Mouse (Mus musculus): ENCODE measurements around the gene Gas8.
"Not testable (repeated sequence)": the region's sequence is repeated elsewhere in the genome, so short reads cannot be mapped to it uniquely, and the experiment has no call there.

Gene Gas8

DNA sequence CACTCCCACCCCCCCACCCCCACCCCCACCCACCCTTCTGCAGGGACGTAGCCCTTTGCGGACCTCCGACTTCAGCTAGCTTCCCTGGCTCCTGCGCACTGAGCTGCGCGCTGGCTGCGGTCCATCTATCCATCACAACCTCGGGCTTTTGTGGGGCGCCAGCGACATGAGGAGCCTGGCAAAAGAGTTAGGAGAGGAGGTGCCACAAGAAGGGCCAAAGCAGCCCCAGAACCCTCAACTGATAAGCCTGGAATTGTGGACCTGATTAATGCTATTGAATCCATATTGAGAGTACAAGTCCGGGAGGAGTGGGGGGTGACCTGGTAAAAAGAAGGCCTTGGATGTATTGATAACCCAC lies 3.1 kb upstream of the Gas8 start:
- no peak for DNase-seq

DNA sequence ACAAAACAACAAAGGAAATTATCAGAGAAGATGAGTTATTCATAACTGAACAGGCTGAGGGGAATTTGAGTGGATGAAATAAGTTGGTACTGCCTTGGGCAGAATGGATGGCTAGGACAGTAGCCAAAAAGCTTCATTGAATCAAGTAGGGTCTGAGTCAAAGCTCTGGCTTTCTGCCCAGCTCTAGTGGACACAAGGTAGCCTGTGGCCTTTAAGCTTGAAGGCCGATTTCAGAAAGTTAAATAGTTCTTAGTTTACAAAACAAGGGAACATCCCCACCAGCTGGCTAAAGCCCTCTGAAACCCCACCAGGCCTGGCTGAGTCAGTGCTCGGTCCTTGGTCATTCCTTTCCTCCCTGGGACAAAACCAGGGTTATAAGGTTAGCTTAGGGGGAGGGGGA lies 2.0 kb upstream of the Gas8 start:
- no peak for DNase-seq

DNA sequence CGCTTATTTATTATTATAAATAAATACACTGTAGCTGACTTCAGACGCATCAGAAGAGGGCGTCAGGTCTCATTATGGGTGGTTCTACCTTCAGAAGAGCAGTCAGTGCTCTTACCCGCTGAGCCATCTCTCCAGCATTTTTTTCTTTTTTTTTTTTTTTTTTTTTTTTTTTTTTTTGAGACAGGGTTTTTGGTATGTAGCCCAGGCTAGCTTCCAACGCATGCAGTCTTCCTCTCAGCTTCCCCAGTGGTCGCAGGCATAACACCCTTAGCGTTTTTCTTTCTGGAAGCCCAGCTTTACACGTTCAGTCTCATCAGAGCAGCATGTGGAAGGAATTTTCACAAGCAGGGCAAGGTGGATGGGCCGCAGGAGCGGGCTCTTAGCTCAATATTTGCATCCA lies 462 bp upstream of the Gas8 start:
- no peak for DNase-seq

DNA sequence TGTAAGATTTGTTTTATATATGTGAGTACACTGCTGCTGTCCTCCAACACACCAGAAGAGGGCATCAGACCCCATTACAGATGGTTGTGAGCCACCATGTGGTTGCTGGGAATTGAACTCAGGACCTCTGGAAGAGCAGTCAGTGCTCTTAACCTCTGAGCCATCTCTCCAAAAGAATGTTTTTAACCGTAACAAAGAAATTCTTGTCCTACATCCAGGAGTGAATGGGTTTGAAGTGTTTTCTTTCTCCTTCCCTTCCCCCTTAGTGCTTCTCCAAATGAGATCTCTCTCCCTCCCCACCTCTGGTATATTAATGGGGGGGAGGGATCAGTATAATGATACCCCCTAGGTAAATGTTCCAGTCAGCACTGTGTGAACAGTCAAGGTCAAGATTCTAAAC lies 1.4 kb downstream of the Gas8 start:
- not testable (repeated sequence) for DNase-seq

DNA sequence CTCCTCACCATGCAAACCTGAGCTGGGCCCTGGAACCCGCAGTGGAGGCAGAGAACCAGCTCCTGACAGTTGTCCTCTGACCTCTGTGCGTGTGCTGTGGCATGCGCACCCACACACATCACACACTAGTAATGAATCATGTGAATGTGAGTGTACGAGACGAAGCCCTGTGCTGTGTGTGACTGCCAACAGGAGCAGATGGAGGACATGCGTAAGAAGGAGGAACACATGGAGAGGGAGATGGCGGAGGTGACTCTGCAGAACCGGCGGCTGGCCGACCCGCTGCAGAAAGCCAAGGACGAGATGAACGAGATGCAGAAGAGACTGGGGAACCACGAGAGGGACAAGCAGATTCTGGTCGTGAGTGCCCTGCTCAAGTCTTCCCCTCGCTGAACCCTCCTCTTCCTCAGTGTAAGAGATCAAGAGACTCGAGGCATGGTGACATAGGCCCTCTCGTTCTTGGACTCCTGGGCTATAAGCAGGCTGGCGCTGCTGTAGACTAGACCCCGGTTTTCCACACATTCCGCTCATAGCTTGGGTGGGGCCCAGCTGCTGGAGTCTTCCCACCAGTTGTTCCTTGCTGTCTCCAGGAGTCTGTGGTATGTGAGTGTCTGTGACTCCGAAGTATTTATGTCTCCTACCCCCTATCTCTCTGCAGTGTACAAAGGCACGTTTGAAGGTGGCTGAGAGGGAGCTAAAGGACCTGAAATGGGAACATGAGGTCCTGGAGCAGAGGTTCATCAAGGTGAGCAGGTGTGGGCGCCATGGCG lies 9.3 kb downstream of the Gas8 start:
- no peak for DNase-seq

DNA sequence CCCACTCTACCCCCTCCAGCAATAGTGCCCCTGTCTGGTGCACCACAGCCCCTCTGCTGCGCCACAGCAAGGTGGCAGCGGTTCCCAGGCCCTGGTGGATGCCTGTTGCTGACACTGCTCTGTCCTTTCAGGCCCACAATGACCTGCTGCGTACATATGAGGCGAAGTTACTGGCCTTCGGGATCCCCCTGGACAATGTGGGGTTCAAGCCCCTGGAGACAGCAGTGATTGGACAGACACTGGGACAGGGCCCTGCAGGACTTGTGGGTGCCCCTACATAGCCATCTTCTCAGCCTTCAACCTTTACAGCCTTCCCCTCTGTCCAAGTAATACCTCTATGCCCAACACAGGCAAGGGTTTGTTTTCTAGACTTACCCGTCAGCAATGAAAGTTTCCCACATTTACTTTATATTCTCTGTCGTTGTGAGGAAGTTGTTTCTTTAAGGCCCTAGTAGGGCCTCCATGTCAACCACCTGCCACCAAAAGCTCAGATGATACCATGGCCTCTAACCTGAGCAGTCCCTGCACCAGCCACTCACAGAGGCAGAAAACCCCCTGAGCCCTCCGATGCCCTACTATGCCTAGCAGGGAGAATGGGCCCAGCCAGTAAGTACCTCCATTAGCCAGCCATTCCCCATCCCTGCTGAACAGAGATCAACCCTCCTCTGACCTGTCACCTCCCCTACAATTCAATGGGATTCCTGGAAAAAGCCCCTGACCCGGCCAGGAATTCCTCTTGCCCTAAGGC lies 17.8 kb downstream of the Gas8 start:
- no peak for DNase-seq

DNA sequence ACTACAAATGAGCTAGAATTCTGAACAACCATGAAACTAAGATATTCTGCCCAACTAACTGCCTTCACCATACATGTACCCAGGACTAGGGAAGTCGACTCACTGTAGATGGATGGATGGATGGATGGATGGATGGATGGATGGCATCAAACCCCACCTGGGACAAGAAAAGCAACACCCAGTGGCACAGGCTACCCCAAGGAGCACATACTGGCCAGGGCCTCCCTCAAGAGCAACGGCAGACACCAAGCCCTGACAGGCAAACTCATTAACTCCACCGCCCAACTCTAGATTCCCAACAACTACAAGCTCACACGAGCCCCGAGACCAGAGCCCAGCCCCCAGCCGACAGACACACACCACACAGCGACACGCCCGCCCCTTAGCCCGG lies 18.4 kb downstream of the Gas8 start:
- no peak for DNase-seq

DNA sequence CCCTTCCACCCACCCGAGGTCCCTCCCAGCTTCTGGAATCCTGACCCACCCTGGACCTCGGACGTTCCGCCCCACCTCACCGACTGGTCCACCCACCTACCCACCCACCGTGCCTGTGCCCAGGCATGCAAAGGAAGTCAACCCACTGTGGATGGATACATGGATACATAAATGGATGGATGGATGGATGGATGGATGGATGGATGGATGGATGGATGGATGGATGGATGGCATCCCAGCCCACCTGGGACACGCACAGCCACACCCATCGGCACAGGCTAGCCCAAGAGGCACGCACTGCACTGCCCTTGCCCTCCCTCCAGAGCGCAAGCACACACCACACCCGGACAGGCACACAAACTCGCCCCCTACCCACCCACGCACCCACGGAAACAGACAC lies 19.0 kb downstream of the Gas8 start:
- peak; percentile 45 for DNase-seq

DNA sequence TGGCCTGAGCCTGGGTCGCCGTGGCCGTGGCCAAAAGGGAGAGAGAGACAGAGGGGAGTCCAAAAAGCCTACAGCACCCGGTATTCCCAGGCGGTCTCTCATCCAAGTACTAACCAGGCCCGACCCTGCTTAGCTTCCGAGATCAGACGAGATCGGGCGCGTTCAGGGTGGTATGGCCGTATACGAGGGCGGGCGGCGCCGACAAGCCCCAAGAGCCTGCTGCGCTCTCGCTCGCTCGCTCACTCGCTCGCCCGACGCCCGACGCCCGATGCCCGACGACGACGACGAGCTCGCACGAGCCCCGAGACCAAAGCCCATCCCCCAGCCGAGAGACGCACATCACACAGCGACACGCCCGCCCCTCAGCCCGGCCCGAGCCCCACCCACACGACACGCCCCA lies 45.6 kb downstream of the Gas8 start:
- DNase-seq, result not testable (repeated sequence)

DNA sequence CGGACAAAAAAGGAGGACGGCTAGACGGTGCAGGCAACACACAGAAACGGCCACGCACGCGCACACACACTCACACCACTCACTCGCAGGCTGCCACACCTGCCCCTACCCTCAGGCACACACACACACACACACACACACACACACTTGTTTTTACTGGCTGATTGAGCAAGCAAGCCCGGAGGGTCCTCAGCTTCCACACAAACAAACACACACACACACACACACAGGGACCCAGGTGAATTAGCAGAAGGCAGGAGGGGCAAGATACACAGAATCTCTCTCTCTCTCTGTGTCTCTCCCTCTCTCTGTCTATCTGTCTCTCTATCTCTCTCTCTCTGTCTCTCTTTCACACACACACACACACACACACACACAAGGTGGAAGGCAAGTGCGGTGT lies 56.8 kb downstream of the Gas8 start:
- DNase-seq, result peak; percentile 1

All from kidney, adult 11 months (tissue).